Comparison of ENCODE assay signal across 8 mouse cellular contexts in genomic region chr11:61956572-61957295, GRCm38 (mm10). TPM values are rescaled to one million over a fixed set of nuclear protein-coding genes. Genes with fewer than 3 reads are reported as not detected.
DNase-seq lines count a peak whose midpoint lies in the region; ATAC-seq lines count a peak whose summit lies in the region.

Gene Specc1, plus strand, starts transcription at chr11:61956763.

- H3K4me3 ChIP-seq in hindbrain, embryonic 14.5 days (replicated peaks; ENCODE audit: low read length): peak within 1 kb of the TSS; percentile 65

- peak within 1 kb of the TSS; percentile 66 for H3K9ac ChIP-seq in hindbrain, embryonic 14.5 days

- H3K27ac ChIP-seq in hindbrain, embryonic 14.5 days: no peak within 1 kb of the TSS

- no peaks in the 10 kb centered on the region for H3K9me3 ChIP-seq in hindbrain, embryonic 14.5 days (ENCODE audit: control insufficient read depth, low read length)

- under 1% methylated on average over 46 of the region's 58 CpGs for WGBS in hindbrain, embryonic 14.5 days

- no peaks in the 10 kb centered on the region for H3K36me3 ChIP-seq in hindbrain, embryonic 14.5 days (replicated peaks; ENCODE audit: control insufficient read depth, insufficient read depth)

- peaks cover 23% of the 10 kb centered on the region for H3K27me3 ChIP-seq in hindbrain, embryonic 14.5 days (ENCODE audit: control insufficient read depth, insufficient read depth, low read length)

- peak; percentile 91 for ATAC-seq in hindbrain, embryonic 14.5 days (ENCODE audit: low FRiP score)

- peak within 1 kb of the TSS; percentile 97 for H3K4me2 ChIP-seq in hindbrain, embryonic 14.5 days (replicated peaks)

- peak; percentile 82 for DNase-seq in T-cell, adult 2 months (ENCODE audit: low spot score)
- DNase-seq in cerebellum, postnatal 25 days: peak; percentile 98 to 99
- peak; percentile 93 to 96 for DNase-seq in frontal cortex, postnatal 25 days (ENCODE audit: low spot score in 2 of 2)
- peak; percentile 96 for DNase-seq in hindbrain, embryonic 14.5 days (ENCODE audit: low spot score)
- DNase-seq in layer of hippocampus, postnatal 25 days (ENCODE audit: extremely low spot score in 1 of 2, low spot score in 1 of 2): peak; percentile 96 to 97
- DNase-seq in lung, postnatal 14 days: peak; percentile 93
- peak; percentile 90 for DNase-seq in ovary, postnatal 36 days (ENCODE audit: low spot score)
- DNase-seq in thymus, postnatal 14 days: peak; percentile 93

- H3K4me1 ChIP-seq in hindbrain, embryonic 14.5 days (replicated peaks; ENCODE audit: control insufficient read depth, insufficient read depth, low read length): 0 out of 2 replicates have a peak, but pooled peaks cover 3% of the 10 kb centered on the region

RNA-seq across cellular contexts. Expression of gene Specc1, which starts in this region (rescaled TPM):
- polyA plus RNA-seq in hindbrain, embryonic 14.5 days (2014; fragmentation: Nextera tagmentation; extraction: Ambion mirVana): 11.5 TPM in 2 replicates
- 10 to 100 TPM; 83.0 to 89.6 TPM for total RNA-seq in layer of hippocampus, postnatal 25 days (2021)
